Mouse (Mus musculus) kidney, embryonic 15.5 days (tissue): Measurements from ENCODE around the gene Tank. TPM values are rescaled to one million over a fixed set of nuclear protein-coding genes. Genes with fewer than 3 reads are reported as not detected.

Experiments
- ATAC-seq: fragments of 200-750 bp; cut with Nextera tagmentation; replicated peaks from 2 replicates; pipeline ENCODE4 v1.8.0; 2017; ENCODE audit warnings: moderate TSS enrichment; ENCODE audit not compliant: low FRiP score
- H3K27ac ChIP-seq: fragments of 300-500 bp; sonication (generic); 2 replicates; pipeline ENCODE4 v1.5.1; 2015; ENCODE audit warnings: mild to moderate bottlenecking, inconsistent platforms
- H3K27me3 ChIP-seq: fragments of 300-500 bp; sonication (generic); 2 replicates; pipeline ENCODE4 v1.6.1; 2015; ENCODE audit warnings: inconsistent platforms
- H3K36me3 ChIP-seq: fragments of 300-500 bp; sonication (generic); 2 replicates; pipeline ENCODE4 v1.6.1; 2015; ENCODE audit warnings: inconsistent platforms
- H3K4me1 ChIP-seq: fragments of 300-500 bp; sonication (generic); 2 replicates; pipeline ENCODE4 v1.6.1; 2015; ENCODE audit warnings: inconsistent platforms
- H3K4me2 ChIP-seq: fragments of 300-500 bp; sonication (generic); 2 replicates; pipeline ENCODE4 v1.6.1; 2015; ENCODE audit warnings: moderate library complexity, mild to moderate bottlenecking, inconsistent platforms
- H3K4me3 ChIP-seq: fragments of 300-500 bp; sonication (generic); replicated peaks from 2 replicates; pipeline ENCODE4 v1.5.1; 2015; ENCODE audit warnings: mild to moderate bottlenecking, inconsistent platforms
- H3K9ac ChIP-seq: fragments of 300-500 bp; sonication (generic); 2 replicates; pipeline ENCODE4 v1.6.1; 2015; ENCODE audit warnings: mild to moderate bottlenecking, inconsistent platforms
- H3K9me3 ChIP-seq: fragments of 300-500 bp; sonication (generic); replicated peaks from 2 replicates; pipeline ENCODE4 v1.6.1; 2016; ENCODE audit warnings: inconsistent platforms
- WGBS: fragments of 180-500 bp; shearing (Covaris S2); methylation state at CpG from one replicate; pipeline ENCODE4 v1.1.7; 2015; ENCODE audit warnings: mixed read lengths; 5-methylcytosine and 5-hydroxymethylcytosine counted together
- polyA plus RNA-seq: library from polyadenylated mRNA; unstranded; fragments of >200 nt; fragmentation: Nextera tagmentation; extraction: Ambion mirVana; gene quantifications from 2 replicates; pipeline ENCODE4 v1.2.1, GENCODE M21; 2015

Gene Tank
- polyA plus RNA-seq, 1 experiment from 2014 or later, result 26.3 TPM

GRCm38 (mm10) chr2:61663573-61664241 lies 85.3 kb downstream of the Tank start:
- H3K36me3 ChIP-seq, result no peaks in the 10 kb centered on the region
- no peak overlapping the region for H3K4me3 ChIP-seq
- no peak overlapping the region for H3K9ac ChIP-seq
- ATAC-seq, result no peak
- no peak overlapping the region for H3K27ac ChIP-seq
- H3K4me2 ChIP-seq, result no peak overlapping the region
- WGBS, result 59% methylated on average over 10 of the region's 10 CpGs
- no peaks in the 10 kb centered on the region for H3K4me1 ChIP-seq
- no peaks in the 10 kb centered on the region for H3K9me3 ChIP-seq
- H3K27me3 ChIP-seq, result no peaks in the 10 kb centered on the region; the same call in 1 of the 2 replicates

- H3K27me3 ChIP-seq, result no peaks in the 10 kb centered on the region; the same call in 1 of the 2 replicates
- no peaks in the 10 kb centered on the region for H3K36me3 ChIP-seq
- H3K4me2 ChIP-seq, result no peak overlapping the region
- no peak overlapping the region for H3K27ac ChIP-seq
- 53% methylated on average over 7 of the region's 7 CpGs for WGBS
- H3K9me3 ChIP-seq, result no peaks in the 10 kb centered on the region
- no peak; the same call in 1 of the 2 replicates for ATAC-seq
- no peak overlapping the region for H3K9ac ChIP-seq
- H3K4me1 ChIP-seq, result no peaks in the 10 kb centered on the region
- H3K4me3 ChIP-seq, result no peak overlapping the region
These were observed 89.0 kb downstream of the Tank start for GRCm38 (mm10) chr2:61667420-61667819.

GRCm38 (mm10) chr2:61668260-61668659 lies 89.9 kb downstream of the Tank start:
- H3K4me1 ChIP-seq, result no peaks in the 10 kb centered on the region
- ATAC-seq, result no peak

GRCm38 (mm10) chr2:61674555-61674954 lies 96.2 kb downstream of the Tank start:
- no peak for ATAC-seq
- Histone ChIP-seq H3K4me3 (no peak overlapping the region), H3K4me1 (no peaks in the 10 kb centered on the region), H3K9me3 (no peaks in the 10 kb centered on the region), H3K9ac (no peak overlapping the region), H3K27ac (no peak overlapping the region), H3K4me2 (no peak overlapping the region), H3K36me3 (no peaks in the 10 kb centered on the region), H3K27me3 (no peaks in the 10 kb centered on the region; the same call in 1 of the 2 replicates)
- 86% methylated on average over 3 of the region's 3 CpGs for WGBS

More at GRCm38 (mm10) chr2:61668260-61668659, 89.9 kb downstream of the Tank start:
- WGBS, result 23% methylated on average over 4 of the region's 4 CpGs
- Histone ChIP-seq H3K27ac (no peak overlapping the region), H3K27me3 (no peaks in the 10 kb centered on the region; the same call in 1 of the 2 replicates), H3K9ac (no peak overlapping the region), H3K4me3 (no peak overlapping the region), H3K4me2 (no peak overlapping the region), H3K36me3 (no peaks in the 10 kb centered on the region), H3K9me3 (no peaks in the 10 kb centered on the region)

- 95% methylated on average over 1 of the region's 1 CpGs for WGBS
- no peak overlapping the region for H3K9ac ChIP-seq
- ATAC-seq, result no peak
These were observed 103.2 kb downstream of the Tank start for GRCm38 (mm10) chr2:61681572-61681971.

GRCm38 (mm10) chr2:61686533-61686932 lies 108.1 kb downstream of the Tank start:
- no peaks in the 10 kb centered on the region for H3K9me3 ChIP-seq
- H3K4me3 ChIP-seq, result no peak overlapping the region
- H3K27me3 ChIP-seq, result no peaks in the 10 kb centered on the region
- ATAC-seq, result no peak
- H3K27ac ChIP-seq, result no peak overlapping the region
- no peaks in the 10 kb centered on the region for H3K36me3 ChIP-seq
- 74% methylated on average over 1 of the region's 1 CpGs for WGBS
- no peak overlapping the region for H3K4me2 ChIP-seq
- H3K4me1 ChIP-seq, result no peaks in the 10 kb centered on the region
- no peak overlapping the region for H3K9ac ChIP-seq

More at GRCm38 (mm10) chr2:61681572-61681971, 103.2 kb downstream of the Tank start:
- Histone ChIP-seq H3K4me1 (no peaks in the 10 kb centered on the region), H3K27me3 (no peaks in the 10 kb centered on the region), H3K27ac (no peak overlapping the region), H3K4me3 (no peak overlapping the region), H3K36me3 (no peaks in the 10 kb centered on the region), H3K4me2 (no peak overlapping the region), H3K9me3 (no peaks in the 10 kb centered on the region)

GRCm38 (mm10) chr2:61689086-61689485 lies 110.7 kb downstream of the Tank start:
- Histone ChIP-seq H3K9ac (no peak overlapping the region), H3K4me2 (no peak overlapping the region), H3K9me3 (no peaks in the 10 kb centered on the region), H3K4me1 (no peaks in the 10 kb centered on the region), H3K4me3 (no peak overlapping the region), H3K27me3 (no peaks in the 10 kb centered on the region), H3K36me3 (no peaks in the 10 kb centered on the region), H3K27ac (no peak overlapping the region)
- 90% methylated on average over 3 of the region's 3 CpGs for WGBS
- ATAC-seq, result no peak

Other genes with a start within 250 kb of the Tank start
- gene Psmd14, start 133.1 kb downstream of the Tank start, polyA plus RNA-seq, result 179 and 192 TPM in 2 replicates
- 0.14 TPM in 1 of 2 replicates, not detected in the other for gene Tbr1, start 224.3 kb downstream of the Tank start, polyA plus RNA-seq